Mouse (Mus musculus) CH12.LX (cell line): Measurements from ENCODE around the gene Ddah1. TPM values are rescaled to one million over a fixed set of nuclear protein-coding genes. Genes with fewer than 3 reads are reported as not detected.

Source experiments
- DNase-seq: peaks from one replicate; pipeline ENCODE4 v3.0.0-alpha.2; 2013; ENCODE audit errors: extremely low read depth
- H3K27ac ChIP-seq: 2 replicates; pipeline ENCODE4 v1.5.1; 2012; ENCODE audit warnings: low read depth, mild to moderate bottlenecking, control low read depth, moderate library complexity; ENCODE audit not compliant: insufficient read depth
- H3K27me3 ChIP-seq: replicated peaks from 2 replicates; pipeline ENCODE3; 2012; ENCODE audit warnings: inconsistent platforms
- H3K36me3 ChIP-seq, 2 experiments: replicated peaks in 1 of 2; 2 replicates each; pipeline versions ENCODE3 to v1.6.1; 2012; ENCODE audit warnings: inconsistent platforms in 1 of 2, low read length in 1 of 2, mild to moderate bottlenecking in 1 of 2, mixed read lengths in 1 of 2, moderate library complexity in 1 of 2; ENCODE audit not compliant: control insufficient read depth in 1 of 2, insufficient read depth in 1 of 2
- H3K4me1 ChIP-seq, 2 experiments: 2 replicates each; pipeline ENCODE4 v1.6.1; 2012; ENCODE audit warnings: inconsistent platforms in 1 of 2, moderate library complexity in 1 of 2; ENCODE audit not compliant: insufficient read depth in 2 of 2, control insufficient read depth in 1 of 2
- H3K4me2 ChIP-seq: 2 replicates; pipeline ENCODE4 v1.6.1; 2012; ENCODE audit warnings: low read depth, mild to moderate bottlenecking, control low read depth; ENCODE audit not compliant: poor library complexity, insufficient read depth, severe bottlenecking
- H3K4me3 ChIP-seq, 3 experiments: fragments of 150-350 bp in 1 of 3; sonication (generic) in 1 of 3; replicated peaks in 1 of 3; 2 replicates each; pipeline versions ENCODE3 to v1.5.1; 2011 to 2012; ENCODE audit warnings: low read depth in 2 of 3, low read length in 2 of 3, mild to moderate bottlenecking in 2 of 3, moderate library complexity in 2 of 3, control low read depth in 1 of 3, improper control_type of control experiment in 1 of 3, inconsistent platforms in 1 of 3, mixed read lengths in 1 of 3; ENCODE audit not compliant: poor library complexity in 1 of 3
- H3K79me2 ChIP-seq: replicated peaks from 2 replicates; pipeline ENCODE4 v1.6.1; 2012; ENCODE audit warnings: mild to moderate bottlenecking, moderate library complexity; ENCODE audit not compliant: control insufficient read depth, poor library complexity, insufficient read depth, severe bottlenecking; ENCODE audit errors: extremely low read depth
- H3K9ac ChIP-seq: 2 replicates; pipeline ENCODE4 v1.6.1; 2012; ENCODE audit warnings: low read depth, mild to moderate bottlenecking, control low read depth, moderate library complexity; ENCODE audit not compliant: insufficient read depth
- H3K9me3 ChIP-seq: replicated peaks from 2 replicates; pipeline ENCODE3; 2012; ENCODE audit warnings: low read length, inconsistent platforms, mixed read lengths
- CHD2 ChIP-seq: IDR thresholded peaks from 2 replicates; pipeline ENCODE4 v1.6.1; 2011; ENCODE audit warnings: low read length, improper control_type of control experiment
- CTCF ChIP-seq, 2 experiments: IDR thresholded peaks in 1 of 2; conservative IDR thresholded peaks in 1 of 2; 2 replicates each; pipeline ENCODE4 v1.5.1; 2011 to 2012; ENCODE audit warnings: low read depth in 2 of 2, low read length in 2 of 2, improper control_type of control experiment in 1 of 2, inconsistent platforms in 1 of 2, mild to moderate bottlenecking in 1 of 2, moderate library complexity in 1 of 2
- E2F4 ChIP-seq: IDR thresholded peaks from 2 replicates; pipeline ENCODE4 v1.6.1; 2011; ENCODE audit warnings: low read depth, low read length, improper control_type of control experiment; ENCODE audit not compliant: insufficient replicate concordance
- ELF1 ChIP-seq: IDR thresholded peaks from 2 replicates; pipeline ENCODE4 v1.6.1; 2014; ENCODE audit warnings: low read depth, mild to moderate bottlenecking, inconsistent platforms, low read length, improper control_type of control experiment
- EP300 ChIP-seq: IDR thresholded peaks from 2 replicates; pipeline ENCODE4 v1.6.1; 2011; ENCODE audit warnings: low read length, improper control_type of control experiment
- ETS1 ChIP-seq: conservative IDR thresholded peaks from 2 replicates; pipeline ENCODE4 v1.6.1; 2012; ENCODE audit warnings: low read depth, mild to moderate bottlenecking, inconsistent platforms, low read length, improper control_type of control experiment, moderate library complexity
- GABPA ChIP-seq: IDR thresholded peaks from 2 replicates; pipeline ENCODE4 v1.6.1; 2012; ENCODE audit warnings: low read depth, low read length, improper control_type of control experiment, inconsistent platforms; ENCODE audit not compliant: insufficient replicate concordance
- HCFC1 ChIP-seq: IDR thresholded peaks from 2 replicates; pipeline ENCODE4 v1.6.1; 2012; ENCODE audit warnings: low read depth, mild to moderate bottlenecking, inconsistent platforms, low read length, improper control_type of control experiment
- IRF4 ChIP-seq: IDR thresholded peaks from 2 replicates; pipeline ENCODE4 v1.6.1; 2014; ENCODE audit warnings: low read depth, mild to moderate bottlenecking, inconsistent platforms, low read length, improper control_type of control experiment
- JUND ChIP-seq: conservative IDR thresholded peaks from 2 replicates; pipeline ENCODE4 v1.6.1; 2011; ENCODE audit warnings: low read depth, low read length, improper control_type of control experiment
- KAT2A ChIP-seq: IDR thresholded peaks from 2 replicates; pipeline ENCODE4 v1.6.1; 2012; ENCODE audit warnings: low read length, improper control_type of control experiment, inconsistent platforms; ENCODE audit not compliant: insufficient replicate concordance
- MAFK ChIP-seq: IDR thresholded peaks from 2 replicates; pipeline ENCODE4 v1.6.1; 2011; ENCODE audit warnings: low read length, improper control_type of control experiment; ENCODE audit not compliant: insufficient replicate concordance
- MAX ChIP-seq: IDR thresholded peaks from 2 replicates; pipeline ENCODE4 v1.6.1; 2011; ENCODE audit warnings: low read length, improper control_type of control experiment
- MAZ ChIP-seq: IDR thresholded peaks from 2 replicates; pipeline ENCODE4 v1.6.1; 2012; ENCODE audit warnings: low read depth, mild to moderate bottlenecking, inconsistent platforms, low read length, improper control_type of control experiment, moderate library complexity
- NRF1 ChIP-seq: IDR thresholded peaks from 2 replicates; pipeline ENCODE4 v1.6.1; 2014; ENCODE audit warnings: low read depth, mild to moderate bottlenecking, inconsistent platforms, low read length, improper control_type of control experiment, moderate library complexity
- POLR2A ChIP-seq: IDR thresholded peaks from 2 replicates; pipeline ENCODE4 v1.6.1; 2011; ENCODE audit warnings: low read depth, mild to moderate bottlenecking, improper control_type of control experiment, low read length
- POLR2AphosphoS2 ChIP-seq: IDR thresholded peaks from 2 replicates; pipeline ENCODE4 v1.6.1; 2011; ENCODE audit warnings: low read depth, low read length, improper control_type of control experiment
- RAD21 ChIP-seq: IDR thresholded peaks from 2 replicates; pipeline ENCODE4 v1.6.1; 2011; ENCODE audit warnings: low read depth, mild to moderate bottlenecking, low read length, improper control_type of control experiment, moderate library complexity
- SMC3 ChIP-seq: IDR thresholded peaks from 2 replicates; pipeline ENCODE4 v1.6.1; 2011; ENCODE audit warnings: low read depth, low read length, improper control_type of control experiment
- UBTF ChIP-seq: IDR thresholded peaks from 2 replicates; pipeline ENCODE4 v1.6.1; 2012; ENCODE audit warnings: low read depth, mild to moderate bottlenecking, inconsistent platforms, low read length, improper control_type of control experiment, moderate library complexity
- USF2 ChIP-seq: conservative IDR thresholded peaks from 2 replicates; pipeline ENCODE4 v1.6.1; 2011; ENCODE audit warnings: low read depth, low read length, improper control_type of control experiment
- ZC3H11A ChIP-seq: IDR thresholded peaks from 2 replicates; pipeline ENCODE4 v1.6.1; 2012; ENCODE audit warnings: low read depth, mild to moderate bottlenecking, inconsistent platforms, low read length, improper control_type of control experiment
- ZKSCAN1 ChIP-seq: IDR thresholded peaks from 2 replicates; pipeline ENCODE4 v1.6.1; 2012; ENCODE audit warnings: low read depth, inconsistent platforms, low read length, improper control_type of control experiment, borderline replicate concordance
- ZNF384 ChIP-seq: IDR thresholded peaks from 2 replicates; pipeline ENCODE4 v1.6.1; 2012; ENCODE audit warnings: low read depth, low read length, improper control_type of control experiment, inconsistent platforms
- dilution Hi-C: fragments of 300-500 bp; cut with MboI; formaldehyde crosslinking; loops from 2 replicates; pipeline ENCODE4 v1.14.3; 2020; ENCODE audit warnings: low sequenced_read_pairs; ENCODE audit not compliant: extremely low pct_unique_long_range_greater_than_20kb, extremely low pct_ligation_motif_present
- in situ Hi-C: fragments of 300-500 bp; cut with MboI; formaldehyde crosslinking; loops from 3 replicates; pipeline ENCODE4 v1.14.3; 2019; ENCODE audit warnings: low sequenced_read_pairs, low pct_ligation_motif_present, low pct_unique_long_range_greater_than_20kb, mixed read lengths
- polyA plus RNA-seq: library from polyadenylated mRNA; unstranded; fragments of >175 nt; gene quantifications from 2 replicates; pipeline ENCODE4 v1.2.1, GENCODE M21; 2012; ENCODE audit warnings: low read depth; ENCODE audit not compliant: insufficient read length
- total RNA-seq, 2 experiments: library from RNA; depleted of rRNA; stranded (reverse); fragments of 300-350 nt in 1 of 2; fragments of >200 nt in 1 of 2; gene quantifications; 2 replicates each; pipeline ENCODE4 v1.2.3; 2012 to 2014

Gene Ddah1
- total and polyA plus RNA-seq, 3 experiments: not detected

- no peaks in the 10 kb centered on the region for H3K79me2 ChIP-seq
- H3K9ac ChIP-seq: no peak overlapping the region
- H3K27ac ChIP-seq: no peak overlapping the region
- DNase-seq: no peak
- no peak for TF ChIP-seq POLR2AphosphoS2
- TF ChIP-seq ELF1: no peak
- TF ChIP-seq CTCF (conservative IDR thresholded peaks at IDR 0.05 in 1 of 2, IDR thresholded peaks at IDR 0.05 in 1 of 2; ENCODE audit: low read depth in 2 of 2, low read length in 2 of 2): no peak
- TF ChIP-seq ETS1: no peak
- TF ChIP-seq CHD2: no peak
- TF ChIP-seq EP300: no peak
- TF ChIP-seq USF2: no peak
- no peak for TF ChIP-seq UBTF
- no peak for TF ChIP-seq ZKSCAN1
- no peak for TF ChIP-seq MAFK
- TF ChIP-seq GABPA: no peak
- H3K36me3 ChIP-seq: no peaks in the 10 kb centered on the region
- dilution Hi-C loops: no loop called here
- no peak overlapping the region for H3K4me3 ChIP-seq
- H3K4me1 ChIP-seq: no peaks in the 10 kb centered on the region
- in situ Hi-C loops: no loop called here
- H3K27me3 ChIP-seq: no peaks in the 10 kb centered on the region
- H3K9me3 ChIP-seq: no peaks in the 10 kb centered on the region
- H3K4me2 ChIP-seq: no peak overlapping the region
Observed at GRCm38 (mm10) chr3:145773384-145773783, 14.9 kb downstream of the Ddah1 start.

- Histone ChIP-seq H3K4me2 (no peak overlapping the region), H3K4me1 (no peaks in the 10 kb centered on the region), H3K9ac (no peak overlapping the region), H3K36me3 (no peaks in the 10 kb centered on the region), H3K4me3 (no peak overlapping the region), H3K27ac (no peak overlapping the region), H3K27me3 (no peaks in the 10 kb centered on the region), H3K9me3 (no peaks in the 10 kb centered on the region), H3K79me2 (no peaks in the 10 kb centered on the region)
- in situ Hi-C loops: no loop called here
- no peak for DNase-seq
- no peak for TF ChIP-seq JUND
- no peak for TF ChIP-seq EP300
- no peak for TF ChIP-seq ZC3H11A
- no peak for TF ChIP-seq RAD21
- TF ChIP-seq E2F4: no peak
- TF ChIP-seq ELF1: no peak
- TF ChIP-seq MAZ: no peak
- TF ChIP-seq POLR2A: no peak
- no peak for TF ChIP-seq ZKSCAN1
- no peak for TF ChIP-seq POLR2AphosphoS2
- no peak for TF ChIP-seq ZNF384
- no peak for TF ChIP-seq USF2
- no peak for TF ChIP-seq IRF4
- TF ChIP-seq MAX: no peak
- TF ChIP-seq ETS1: no peak
- no peak for TF ChIP-seq NRF1
- no peak for TF ChIP-seq HCFC1
- no peak for TF ChIP-seq KAT2A
- TF ChIP-seq SMC3: no peak
- dilution Hi-C loops: no loop called here
Observed at GRCm38 (mm10) chr3:145774336-145774735, 15.9 kb downstream of the Ddah1 start.
